Mouse (Mus musculus) brain, adult 2 months (tissue): ENCODE results near the gene Lyve1.
"Not testable (repeated sequence)": the region's sequence is repeated elsewhere in the genome, so short reads cannot be mapped to it uniquely, and the experiment has no call there.

Experiments used
- DNase-seq: peaks from one replicate; pipeline ENCODE4 v3.0.0; 2011; ENCODE audit warnings: low read depth, low spot score

The Lyve1 gene

GRCm38 (mm10) chr7:110862751-110863289 lies at the start of gene Lyve1:
Gene Lyve1, minus strand, starts transcription at chr7:110863239.
- DNase-seq = no peak

GRCm38 (mm10) chr7:110908209-110909144 lies 45.4 kb upstream of the Lyve1 start:
- DNase-seq = no peak

GRCm38 (mm10) chr7:110906566-110906965 lies 43.5 kb upstream of the Lyve1 start:
- DNase-seq = no peak

GRCm38 (mm10) chr7:110903226-110903625 lies 40.2 kb upstream of the Lyve1 start:
- no peak for DNase-seq

GRCm38 (mm10) chr7:110897202-110897601 lies 34.2 kb upstream of the Lyve1 start:
- no peak for DNase-seq

GRCm38 (mm10) chr7:110896453-110896852 lies 33.4 kb upstream of the Lyve1 start:
- DNase-seq = no peak

GRCm38 (mm10) chr7:110895772-110896171 lies 32.7 kb upstream of the Lyve1 start:
- not testable (repeated sequence) for DNase-seq

- DNase-seq = no peak
Measured at GRCm38 (mm10) chr7:110894673-110895072, 31.6 kb upstream of the Lyve1 start.

GRCm38 (mm10) chr7:110893943-110894610 lies 31.0 kb upstream of the Lyve1 start:
- no peak for DNase-seq

GRCm38 (mm10) chr7:110891501-110891986 lies 28.5 kb upstream of the Lyve1 start:
- peak; percentile 19 for DNase-seq

GRCm38 (mm10) chr7:110881746-110882333 lies 18.8 kb upstream of the Lyve1 start:
- DNase-seq = peak; percentile 15

GRCm38 (mm10) chr7:110878028-110878427 lies 15.0 kb upstream of the Lyve1 start:
- DNase-seq = no peak

GRCm38 (mm10) chr7:110876965-110877364 lies 13.9 kb upstream of the Lyve1 start:
- DNase-seq = no peak

- DNase-seq = no peak
Measured at GRCm38 (mm10) chr7:110868807-110869206, 5.8 kb upstream of the Lyve1 start.

- DNase-seq = no peak
Measured at GRCm38 (mm10) chr7:110867116-110867515, 4.1 kb upstream of the Lyve1 start.

GRCm38 (mm10) chr7:110866021-110866420 lies 3.0 kb upstream of the Lyve1 start:
- DNase-seq = no peak

- DNase-seq = no peak
Measured at GRCm38 (mm10) chr7:110865570-110865969, 2.5 kb upstream of the Lyve1 start.

- DNase-seq = no peak
Measured at GRCm38 (mm10) chr7:110865038-110865437, 2.0 kb upstream of the Lyve1 start.

- no peak for DNase-seq
Measured at GRCm38 (mm10) chr7:110860129-110860528, 2.9 kb downstream of the Lyve1 start.

GRCm38 (mm10) chr7:110855604-110856003 lies 7.4 kb downstream of the Lyve1 start:
- no peak for DNase-seq

- DNase-seq = peak; percentile 57
Measured at GRCm38 (mm10) chr7:110854927-110855546, 8.0 kb downstream of the Lyve1 start.
